Mouse (Mus musculus) midbrain, postnatal 0 days (tissue): ENCODE measurements at regions not wholly inside any gene's neighbourhood (a gene's known extent, or its start where the extent isn't known, plus 50 kb on each side); places are given as distances from the start of the nearest gene placed in this dataset.

Source experiments
- ATAC-seq: fragments of 200-750 bp; cut with Nextera tagmentation; 2 replicates; pipeline ENCODE4 v1.8.0; 2017; ENCODE audit warnings: moderate number of reproducible peaks, mild to moderate bottlenecking, moderate TSS enrichment, moderate library complexity; ENCODE audit not compliant: low FRiP score
- DNase-seq: peaks from one replicate; pipeline ENCODE4 v3.0.0-alpha.2; 2015; ENCODE audit warnings: low spot score
- H3K27ac ChIP-seq: fragments of 300-500 bp; sonication (generic); 2 replicates; pipeline ENCODE4 v1.5.1; 2014; ENCODE audit warnings: low read depth, mild to moderate bottlenecking, low read length, mixed read lengths
- H3K27me3 ChIP-seq: fragments of 300-500 bp; sonication (generic); 2 replicates; pipeline ENCODE4 v1.6.1; 2014; ENCODE audit warnings: low read length, control low read depth, mixed read lengths; ENCODE audit not compliant: insufficient read depth
- H3K36me3 ChIP-seq: fragments of 300-500 bp; sonication (generic); 2 replicates; pipeline ENCODE4 v1.6.1; 2014; ENCODE audit warnings: low read length, control low read depth, mixed read lengths; ENCODE audit not compliant: insufficient read depth
- H3K4me1 ChIP-seq: fragments of 300-500 bp; sonication (generic); 2 replicates; pipeline ENCODE4 v1.6.1; 2014; ENCODE audit warnings: mild to moderate bottlenecking, control low read depth, antibody characterized with exemption, low read length, mixed read lengths; ENCODE audit not compliant: insufficient read depth
- H3K4me2 ChIP-seq: fragments of 300-500 bp; sonication (generic); 2 replicates; pipeline ENCODE4 v1.6.1; 2014; ENCODE audit warnings: low read depth, mild to moderate bottlenecking, low read length, mixed read lengths; ENCODE audit not compliant: poor library complexity, severe bottlenecking
- H3K4me3 ChIP-seq: fragments of 300-500 bp; sonication (generic); 2 replicates; pipeline ENCODE4 v1.5.1; 2014; ENCODE audit warnings: low read depth, mild to moderate bottlenecking, low read length, moderate library complexity
- H3K9ac ChIP-seq: fragments of 300-500 bp; sonication (generic); replicated peaks from 2 replicates; pipeline ENCODE4 v1.6.1; 2014; ENCODE audit warnings: mild to moderate bottlenecking, low read length, moderate library complexity, mixed read lengths; ENCODE audit not compliant: poor library complexity, severe bottlenecking
- H3K9me3 ChIP-seq: fragments of 300-500 bp; sonication (generic); 2 replicates; pipeline ENCODE4 v1.6.1; 2016; ENCODE audit warnings: low read length, control low read depth
- CTCF ChIP-seq: IDR thresholded peaks from 2 replicates; pipeline ENCODE4 v1.5.1; 2016; ENCODE audit warnings: antibody characterized with exemption, mild to moderate bottlenecking
- WGBS: fragments of 180-500 bp; shearing (Covaris S2); extraction: QIAGEN DNeasy Blood & Tissue Kit; methylation state at CpG from one replicate; pipeline ENCODE4 v1.1.7; 2014; 5-methylcytosine and 5-hydroxymethylcytosine counted together

DNA sequence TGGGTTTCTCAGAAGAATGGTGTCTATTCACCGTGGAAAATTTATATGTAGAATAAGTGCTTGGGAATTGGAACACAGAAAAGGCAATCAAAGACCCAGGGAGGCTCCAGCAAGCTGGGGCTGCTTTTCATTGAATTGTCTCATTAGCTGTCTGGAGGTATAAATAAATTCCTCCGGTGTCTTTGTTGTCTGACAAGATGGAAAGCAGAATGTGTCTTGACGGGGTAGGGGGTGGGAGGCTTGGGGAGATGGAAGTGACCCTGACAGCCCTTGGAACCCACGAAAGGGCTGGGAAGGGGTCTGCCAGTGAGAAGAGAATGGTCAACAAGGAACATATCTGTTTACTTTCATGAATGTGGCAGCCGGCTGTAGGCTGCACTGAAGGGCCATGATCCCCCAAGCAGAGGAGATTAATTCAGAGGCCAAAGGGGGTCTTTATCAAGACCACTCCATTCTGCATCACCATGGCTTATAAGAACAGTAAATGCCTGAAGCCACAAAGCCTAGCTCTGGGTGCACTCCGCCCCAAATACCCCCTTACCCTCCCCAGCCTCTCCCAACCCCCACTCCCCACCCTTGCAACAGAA is 127.2 kb upstream of the Neo1 start:
- Histone ChIP-seq H3K4me2 (no peak overlapping the region), H3K27ac (no peak overlapping the region), H3K36me3 (no peaks in the 10 kb centered on the region), H3K4me1 (no peaks in the 10 kb centered on the region; the same call in 1 of the 2 replicates), H3K27me3 (no peaks in the 10 kb centered on the region), H3K9me3 (no peaks in the 10 kb centered on the region), H3K9ac (no peak overlapping the region), H3K4me3 (no peak overlapping the region)
- no peak for TF ChIP-seq CTCF
- 17% methylated on average over 6 of the region's 6 CpGs for WGBS
- DNase-seq (peak; percentile 10), ATAC-seq (no peak)

DNA sequence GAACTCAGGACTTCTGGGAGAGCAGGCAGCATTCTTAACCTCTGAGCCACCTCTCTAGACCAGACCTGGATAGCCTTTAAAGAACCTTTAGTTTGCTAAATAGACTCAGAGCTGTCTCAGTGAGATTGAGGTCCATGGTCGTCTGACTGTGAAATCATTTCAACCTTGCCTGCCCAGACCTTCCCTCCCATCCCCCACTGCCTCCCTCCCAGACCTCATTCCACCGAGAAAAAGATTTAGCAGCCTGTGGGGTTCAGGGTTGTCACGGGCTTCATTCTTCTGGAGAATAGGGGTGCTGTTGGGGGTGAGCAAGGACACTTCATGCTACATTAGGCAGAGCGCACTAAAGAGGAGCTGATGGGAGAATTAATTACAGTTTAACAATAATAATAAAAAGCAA is 126.7 kb upstream of the Neo1 start:
- H3K27me3 ChIP-seq, result no peaks in the 10 kb centered on the region
- no peak overlapping the region for H3K4me2 ChIP-seq
- no peak overlapping the region for H3K4me3 ChIP-seq
- no peaks in the 10 kb centered on the region; the same call in 1 of the 2 replicates for H3K4me1 ChIP-seq
- 19% methylated on average over 4 of the region's 4 CpGs for WGBS
- no peak for TF ChIP-seq CTCF
- H3K9ac ChIP-seq, result no peak overlapping the region
- no peaks in the 10 kb centered on the region for H3K9me3 ChIP-seq
- no peaks in the 10 kb centered on the region for H3K36me3 ChIP-seq
- no peak overlapping the region for H3K27ac ChIP-seq
- DNase-seq, result peak; percentile 12
- no peak for ATAC-seq

DNA sequence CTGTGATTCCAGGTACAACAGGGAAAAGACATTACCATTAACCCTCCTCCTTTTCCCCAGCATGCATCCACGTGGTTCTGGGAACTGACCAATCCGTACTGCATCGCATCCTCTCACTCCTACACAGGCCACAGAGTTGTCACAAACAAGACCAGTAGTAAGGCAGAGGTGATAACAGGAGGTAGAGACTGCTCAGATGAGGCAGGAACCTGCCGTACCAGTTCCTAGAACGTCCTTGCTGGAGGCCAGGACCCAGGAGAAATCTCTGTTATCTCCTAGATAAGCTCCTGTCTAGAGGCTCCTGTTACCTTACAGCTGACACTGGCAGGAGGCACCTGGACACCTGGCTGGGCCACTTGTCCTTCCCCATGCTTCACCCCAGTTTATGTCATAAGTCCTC is 121.4 kb upstream of the Neo1 start:
- Histone ChIP-seq H3K27ac (no peak overlapping the region), H3K36me3 (no peaks in the 10 kb centered on the region), H3K4me1 (no peaks in the 10 kb centered on the region), H3K4me3 (no peak overlapping the region), H3K27me3 (no peaks in the 10 kb centered on the region), H3K4me2 (no peak overlapping the region), H3K9me3 (no peaks in the 10 kb centered on the region), H3K9ac (no peak overlapping the region)
- no peak for TF ChIP-seq CTCF
- ATAC-seq, result no peak
- no peak for DNase-seq
- 78% methylated on average over 5 of the region's 5 CpGs for WGBS

DNA sequence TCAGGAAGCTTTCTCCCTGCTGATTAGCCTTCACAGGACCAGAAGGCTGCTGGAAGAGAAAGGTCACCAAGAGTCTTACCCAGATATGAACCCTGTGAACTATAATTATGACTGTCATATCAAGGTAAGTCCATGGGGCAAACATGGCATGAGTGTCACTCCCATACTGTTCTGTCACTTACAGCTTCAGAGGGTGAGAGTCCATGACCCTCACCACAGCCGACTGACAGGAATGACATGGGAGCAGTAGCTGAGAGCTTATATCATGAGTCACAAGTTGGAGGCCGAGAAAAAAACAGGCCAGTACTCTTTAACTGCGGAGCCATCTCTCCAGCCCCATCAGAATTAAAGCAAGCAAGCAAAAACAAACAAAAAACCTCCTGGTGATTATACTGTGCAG is 117.7 kb upstream of the Neo1 start:
- H3K9ac ChIP-seq, result no peak overlapping the region
- no peaks in the 10 kb centered on the region for H3K9me3 ChIP-seq
- no peak for DNase-seq
- ATAC-seq, result no peak
- no peaks in the 10 kb centered on the region for H3K4me1 ChIP-seq
- H3K4me3 ChIP-seq, result no peak overlapping the region
- no peaks in the 10 kb centered on the region for H3K36me3 ChIP-seq
- H3K27me3 ChIP-seq, result no peaks in the 10 kb centered on the region
- H3K27ac ChIP-seq, result no peak overlapping the region
- H3K4me2 ChIP-seq, result no peak overlapping the region
- 80% methylated on average over 3 of the region's 3 CpGs for WGBS
- no peak for TF ChIP-seq CTCF

DNA sequence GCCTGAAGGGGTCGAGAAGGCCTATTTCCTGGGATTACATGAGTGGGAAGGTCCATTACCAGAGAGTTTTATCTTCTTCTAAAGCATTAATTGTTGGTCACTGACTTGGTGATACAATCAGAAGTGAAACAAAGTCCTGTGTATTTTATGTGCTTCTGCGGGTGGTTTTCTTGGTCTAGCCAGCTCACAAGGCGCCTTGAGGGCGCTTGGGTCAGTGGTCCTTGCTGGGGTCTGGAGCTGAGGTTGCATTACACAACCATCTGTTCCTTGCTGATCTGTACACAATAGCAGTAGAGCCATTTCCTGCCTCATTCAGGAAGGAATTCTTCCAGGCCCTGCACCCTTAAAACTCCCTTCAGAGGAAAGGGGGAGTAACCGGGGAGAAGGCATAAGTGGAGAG is 116.9 kb upstream of the Neo1 start:
- no peak overlapping the region for H3K4me2 ChIP-seq
- no peak for TF ChIP-seq CTCF
- H3K36me3 ChIP-seq, result no peaks in the 10 kb centered on the region
- no peaks in the 10 kb centered on the region for H3K9me3 ChIP-seq
- no peak overlapping the region for H3K4me3 ChIP-seq
- no peaks in the 10 kb centered on the region for H3K27me3 ChIP-seq
- ATAC-seq (no peak), DNase-seq (no peak)
- H3K9ac ChIP-seq, result no peak overlapping the region
- H3K27ac ChIP-seq, result no peak overlapping the region
- no peaks in the 10 kb centered on the region for H3K4me1 ChIP-seq
- 57% methylated on average over 5 of the region's 5 CpGs for WGBS

DNA sequence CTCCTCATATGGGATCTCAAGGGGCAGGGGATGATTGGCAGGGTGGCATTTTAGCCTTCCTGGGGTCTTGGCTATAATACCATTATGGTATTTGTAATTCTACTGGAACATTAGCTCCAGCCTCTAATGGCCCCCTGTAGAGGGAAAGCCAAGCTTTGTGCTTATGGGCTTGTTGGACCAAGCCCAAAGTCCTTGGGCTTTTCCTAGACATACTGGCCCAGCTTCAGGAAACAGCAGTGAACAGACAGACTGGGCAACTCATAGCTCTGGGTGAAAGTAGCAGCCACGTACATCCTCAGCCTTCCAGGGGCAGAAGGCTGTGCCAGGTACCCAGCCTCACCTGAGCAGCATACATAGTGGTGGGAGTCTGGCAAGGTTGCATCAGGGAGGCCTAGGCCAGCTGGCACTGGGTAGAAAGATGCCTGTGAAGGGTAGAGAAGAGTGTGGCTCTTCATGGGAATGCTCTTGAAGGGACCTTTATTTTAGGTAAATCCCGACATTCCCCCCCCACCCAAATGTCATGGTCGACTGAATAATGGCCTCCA is 108.1 kb upstream of the Neo1 start:
- no peak overlapping the region for H3K4me2 ChIP-seq
- no peaks in the 10 kb centered on the region for H3K27me3 ChIP-seq
- H3K27ac ChIP-seq, result no peak overlapping the region
- no peaks in the 10 kb centered on the region for H3K36me3 ChIP-seq
- H3K4me1 ChIP-seq, result no peaks in the 10 kb centered on the region
- no peak overlapping the region for H3K9ac ChIP-seq
- H3K9me3 ChIP-seq, result no peaks in the 10 kb centered on the region
- no peak overlapping the region for H3K4me3 ChIP-seq
- DNase-seq, result peak; percentile 64
- ATAC-seq, result no peak
- TF ChIP-seq CTCF, result no peak
- 76% methylated on average over 3 of the region's 3 CpGs for WGBS
